Mouse (Mus musculus) stomach, postnatal 0 days (tissue): ENCODE results near the gene C1ql1. TPM values are rescaled to one million over a fixed set of nuclear protein-coding genes. Genes with fewer than 3 reads are reported as not detected.

Experiments
- ATAC-seq: fragments of 200-750 bp; cut with Nextera tagmentation; 2 replicates; pipeline ENCODE4 v1.8.0; 2017; ENCODE audit not compliant: low FRiP score, low TSS enrichment
- DNase-seq: peaks from one replicate; pipeline ENCODE4 v3.0.0-alpha.2; 2016; ENCODE audit warnings: low spot score
- H3K27ac ChIP-seq: fragments of 300-500 bp; sonication (generic); replicated peaks from 2 replicates; pipeline ENCODE4 v1.5.1; 2014; ENCODE audit warnings: mild to moderate bottlenecking, control low read depth
- H3K27me3 ChIP-seq: fragments of 300-500 bp; sonication (generic); 2 replicates; pipeline ENCODE4 v1.6.1; 2014; ENCODE audit warnings: low read length; ENCODE audit not compliant: control insufficient read depth, insufficient read depth
- H3K36me3 ChIP-seq: fragments of 300-500 bp; sonication (generic); 2 replicates; pipeline ENCODE4 v1.6.1; 2014; ENCODE audit warnings: low read length, mixed read lengths; ENCODE audit not compliant: control insufficient read depth, insufficient read depth
- H3K4me1 ChIP-seq: fragments of 300-500 bp; sonication (generic); replicated peaks from 2 replicates; pipeline ENCODE4 v1.6.1; 2014; ENCODE audit warnings: antibody characterized with exemption; ENCODE audit not compliant: control insufficient read depth, insufficient read depth
- H3K4me2 ChIP-seq: fragments of 300-500 bp; sonication (generic); replicated peaks from 2 replicates; pipeline ENCODE4 v1.6.1; 2014; ENCODE audit warnings: low read depth, mild to moderate bottlenecking, control low read depth, moderate library complexity
- H3K4me3 ChIP-seq: fragments of 300-500 bp; sonication (generic); 2 replicates; pipeline ENCODE4 v1.5.1; 2014; ENCODE audit warnings: low read depth, low read length, control low read depth
- H3K9ac ChIP-seq: fragments of 300-500 bp; sonication (generic); 2 replicates; pipeline ENCODE4 v1.6.1; 2014; ENCODE audit warnings: mild to moderate bottlenecking, low read length, control low read depth, mixed read lengths
- H3K9me3 ChIP-seq: fragments of 300-500 bp; sonication (generic); 2 replicates; pipeline ENCODE4 v1.6.1; 2016; ENCODE audit warnings: low read length; ENCODE audit not compliant: control insufficient read depth
- CTCF ChIP-seq: IDR thresholded peaks from 2 replicates; pipeline ENCODE4 v1.5.1; 2016; ENCODE audit warnings: antibody characterized with exemption, low read depth, mild to moderate bottlenecking, moderate library complexity
- EP300 ChIP-seq: optimal IDR thresholded peaks from 2 replicates; pipeline ENCODE3; 2016; ENCODE audit warnings: antibody characterized with exemption
- WGBS: fragments of 180-500 bp; shearing (Covaris S2); extraction: QIAGEN DNeasy Blood & Tissue Kit; methylation state at CpG from one replicate; pipeline ENCODE4 v1.1.7; 2014; 5-methylcytosine and 5-hydroxymethylcytosine counted together
- polyA plus RNA-seq: library from polyadenylated mRNA; unstranded; fragments of >200 nt; fragmentation: Nextera tagmentation; extraction: Ambion mirVana; gene quantifications from 2 replicates; pipeline ENCODE4 v1.2.1, GENCODE M21; 2015

The C1ql1 gene
- polyA plus RNA-seq, 1 experiment from 2014 or later: 1.4 TPM

DNA sequence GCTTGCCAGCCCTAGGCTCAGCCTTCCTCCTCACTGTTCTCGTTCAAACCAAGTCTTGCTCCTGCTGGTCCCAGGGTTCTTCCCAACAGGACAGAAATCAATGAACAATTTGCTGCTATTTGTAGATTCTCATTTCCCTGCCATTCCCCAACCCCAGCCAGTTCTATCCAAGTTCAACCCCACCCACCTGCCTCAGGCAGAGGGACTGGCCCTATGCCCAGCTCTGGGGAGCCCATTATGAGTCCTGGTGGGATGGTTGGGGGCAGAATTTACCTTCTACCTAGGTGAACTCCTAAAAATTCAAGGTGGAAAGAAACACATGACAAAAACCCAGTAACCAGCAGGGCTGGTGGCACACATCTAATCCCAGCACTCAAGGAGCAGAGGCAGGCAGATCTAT, 25.8 kb upstream of the C1ql1 start:
- no peaks in the 10 kb centered on the region for H3K36me3 ChIP-seq
- no peaks in the 10 kb centered on the region for H3K9me3 ChIP-seq
- DNase-seq: no peak
- no peak for ATAC-seq
- 40% methylated on average over 1 of the region's 1 CpGs for WGBS
- no peaks in the 10 kb centered on the region for H3K27me3 ChIP-seq
- H3K4me1 ChIP-seq: no peaks in the 10 kb centered on the region
- H3K4me2 ChIP-seq: no peak overlapping the region
- H3K27ac ChIP-seq: no peak overlapping the region
- TF ChIP-seq CTCF (no peak), EP300 (no peak)
- H3K9ac ChIP-seq: no peak overlapping the region
- no peak overlapping the region for H3K4me3 ChIP-seq

DNA sequence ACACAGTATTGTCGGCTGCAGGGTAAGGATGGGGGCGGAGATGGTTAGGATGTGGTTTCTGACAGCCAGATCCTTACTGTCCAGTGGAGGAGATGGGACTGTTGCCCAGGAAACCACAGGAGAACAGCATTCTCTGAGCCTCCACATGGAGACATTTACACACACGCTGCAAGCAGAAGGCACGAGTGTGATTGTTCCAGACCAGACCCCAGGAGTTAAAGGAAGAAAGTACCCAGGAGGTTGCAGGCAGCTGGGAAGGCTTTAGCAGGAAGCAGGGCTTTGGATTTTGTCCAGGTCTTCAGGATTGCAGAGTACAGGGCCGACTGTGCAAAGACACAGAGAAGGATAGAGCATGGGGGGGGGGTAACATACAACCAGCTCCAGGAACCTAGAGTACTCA, 25.1 kb upstream of the C1ql1 start:
- H3K4me2 ChIP-seq: no peak overlapping the region
- no peak overlapping the region for H3K27ac ChIP-seq
- H3K4me1 ChIP-seq: no peaks in the 10 kb centered on the region
- no peak overlapping the region for H3K4me3 ChIP-seq
- H3K9ac ChIP-seq: no peak overlapping the region
- WGBS: 30% methylated on average over 5 of the region's 5 CpGs
- ATAC-seq (no peak), DNase-seq (no peak)
- no peaks in the 10 kb centered on the region for H3K27me3 ChIP-seq
- TF ChIP-seq EP300 (no peak), CTCF (no peak)
- no peaks in the 10 kb centered on the region for H3K9me3 ChIP-seq
- H3K36me3 ChIP-seq: no peaks in the 10 kb centered on the region

DNA sequence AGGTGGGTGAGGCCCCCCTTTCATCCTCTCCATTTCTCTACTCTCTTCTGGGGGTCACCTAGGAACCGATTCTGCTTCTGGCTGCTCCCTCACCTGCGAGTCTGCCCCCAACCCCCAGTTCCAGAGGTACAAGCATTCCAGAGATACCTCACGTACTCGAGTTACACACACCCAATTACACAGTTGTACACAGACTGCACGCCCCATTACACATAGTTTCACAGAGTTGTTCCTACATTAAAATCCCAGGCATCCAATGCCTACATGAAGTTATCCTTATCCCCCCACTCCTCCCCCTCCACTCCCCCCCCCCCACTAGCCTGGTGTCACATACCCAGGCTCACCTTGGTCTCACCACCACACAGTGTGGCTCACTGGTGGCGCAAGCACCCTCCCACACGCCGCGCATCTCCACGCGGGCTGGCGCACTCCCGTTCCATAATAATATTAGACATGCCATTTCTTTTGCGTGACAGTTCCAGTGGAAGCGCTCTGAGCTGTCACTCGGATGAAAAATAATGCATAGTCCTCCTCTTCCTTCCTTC, 18.1 kb upstream of the C1ql1 start:
- H3K36me3 ChIP-seq: no peaks in the 10 kb centered on the region
- H3K4me3 ChIP-seq: no peak overlapping the region
- ATAC-seq: no peak
- no peak overlapping the region for H3K4me2 ChIP-seq
- no peaks in the 10 kb centered on the region for H3K9me3 ChIP-seq
- H3K27ac ChIP-seq: no peak overlapping the region
- TF ChIP-seq EP300 (no peak), CTCF (no peak)
- no peak overlapping the region for H3K9ac ChIP-seq
- no peaks in the 10 kb centered on the region; the same call in 1 of the 2 replicates for H3K4me1 ChIP-seq
- no peak for DNase-seq
- no peaks in the 10 kb centered on the region for H3K27me3 ChIP-seq
- WGBS: 68% methylated on average over 16 of the region's 16 CpGs

DNA sequence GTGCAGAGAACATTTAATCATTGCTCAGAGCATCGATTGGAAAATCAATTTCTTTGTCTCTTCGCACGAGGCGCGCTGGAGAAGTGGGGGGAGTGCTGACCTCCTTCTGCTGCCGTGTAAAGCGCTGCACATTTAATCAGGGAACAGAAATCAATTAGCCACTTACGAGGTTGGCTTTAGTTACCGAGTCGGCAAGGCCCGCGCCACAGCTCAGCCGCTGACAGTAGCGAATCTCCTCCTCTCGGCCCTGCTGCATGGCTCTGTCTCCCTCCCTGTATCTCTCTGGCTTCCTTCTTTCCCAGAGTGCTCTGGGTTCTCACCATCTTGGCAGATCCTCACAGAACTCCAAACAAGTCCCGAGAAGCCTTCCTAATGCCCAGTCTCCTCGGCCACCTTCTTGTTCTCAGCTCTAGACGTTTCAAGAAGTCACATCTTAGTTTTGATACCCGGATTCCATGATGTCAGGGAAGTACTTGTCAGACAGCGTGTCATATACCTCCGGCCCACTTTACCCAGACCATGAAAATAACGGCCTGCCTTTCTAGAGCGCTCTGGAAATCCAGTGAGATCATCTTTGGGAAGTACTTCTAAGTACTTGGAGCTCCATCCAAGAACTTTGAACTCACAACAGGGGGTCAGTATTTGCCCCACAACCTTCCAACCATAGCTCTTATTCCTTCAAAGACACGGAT, 17.5 kb upstream of the C1ql1 start:
- TF ChIP-seq CTCF (no peak), EP300 (no peak)
- H3K27me3 ChIP-seq: no peaks in the 10 kb centered on the region
- no peaks in the 10 kb centered on the region for H3K36me3 ChIP-seq
- 27% methylated on average over 24 of the region's 24 CpGs for WGBS
- H3K4me1 ChIP-seq: no peaks in the 10 kb centered on the region; the same call in 1 of the 2 replicates
- H3K9me3 ChIP-seq: no peaks in the 10 kb centered on the region
- ATAC-seq: no peak
- no peak for DNase-seq
- H3K9ac ChIP-seq: 0 out of 2 replicates have a peak overlapping the region, but pooled peaks have one; percentile 13
- H3K4me3 ChIP-seq: no peak overlapping the region
- no peak overlapping the region for H3K4me2 ChIP-seq
- no peak overlapping the region for H3K27ac ChIP-seq

DNA sequence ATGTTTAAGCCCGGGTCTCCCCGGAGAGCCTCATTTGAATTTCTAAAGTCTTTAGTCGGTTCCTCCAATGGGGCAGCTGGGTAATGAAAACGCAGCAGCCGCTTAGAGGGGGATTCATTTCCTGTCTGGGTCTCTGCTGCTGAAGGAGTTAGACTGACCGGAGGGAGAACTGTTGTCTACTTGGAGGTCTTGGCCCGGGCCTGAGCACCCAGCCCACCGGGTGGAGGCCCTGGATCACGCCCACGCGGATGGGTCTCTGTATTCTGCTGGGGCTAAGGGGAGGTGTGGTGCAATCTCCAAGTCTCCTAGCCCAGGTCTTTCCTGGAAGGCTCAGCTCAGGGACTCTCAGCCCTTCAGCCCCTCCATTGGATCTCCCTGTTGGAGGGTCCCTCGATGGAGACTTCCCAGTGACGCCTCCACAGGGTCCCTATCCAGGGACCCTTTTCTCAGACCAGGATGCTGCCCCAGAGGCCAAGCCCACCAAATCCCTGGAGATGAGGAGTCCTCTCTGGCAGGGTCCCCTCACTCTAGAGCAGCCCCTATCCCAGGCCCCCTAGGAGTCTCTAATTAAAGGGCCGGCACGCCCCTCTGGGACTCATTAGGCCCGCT, 16.9 kb upstream of the C1ql1 start:
- ATAC-seq (no peak), DNase-seq (no peak)
- no peak overlapping the region for H3K4me2 ChIP-seq
- no peaks in the 10 kb centered on the region; the same call in 1 of the 2 replicates for H3K4me1 ChIP-seq
- no peaks in the 10 kb centered on the region for H3K9me3 ChIP-seq
- H3K27me3 ChIP-seq: no peaks in the 10 kb centered on the region
- no peak overlapping the region for H3K4me3 ChIP-seq
- 0 out of 2 replicates have a peak overlapping the region, but pooled peaks have one; percentile 13 for H3K9ac ChIP-seq
- TF ChIP-seq EP300 (no peak), CTCF (no peak)
- H3K27ac ChIP-seq: no peak overlapping the region
- no peaks in the 10 kb centered on the region for H3K36me3 ChIP-seq
- WGBS: 17% methylated on average over 16 of the region's 16 CpGs

DNA sequence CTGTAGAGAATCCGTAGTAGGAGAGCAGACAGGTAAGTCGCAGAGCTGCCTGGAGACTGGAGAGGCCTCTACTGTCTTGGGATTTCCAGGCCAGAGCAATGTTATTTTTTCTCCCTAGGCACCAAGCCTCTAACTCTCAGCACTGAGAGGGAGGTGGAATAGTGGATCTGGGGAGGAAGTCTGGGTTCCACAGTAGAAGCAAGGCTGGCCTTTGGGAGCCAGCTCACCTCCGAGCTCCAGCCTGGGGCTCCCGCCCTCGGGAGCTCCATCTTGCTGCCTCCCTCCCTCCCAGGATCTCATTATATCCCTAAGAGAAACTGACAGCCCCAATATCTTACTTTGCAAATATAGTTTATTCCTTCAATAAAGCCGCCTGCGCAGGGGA, 16.4 kb upstream of the C1ql1 start:
- DNase-seq: no peak
- no peak for ATAC-seq
- no peak overlapping the region for H3K27ac ChIP-seq
- no peak for TF ChIP-seq CTCF
- no peak overlapping the region for H3K9ac ChIP-seq
- no peaks in the 10 kb centered on the region for H3K36me3 ChIP-seq
- no peaks in the 10 kb centered on the region; the same call in 1 of the 2 replicates for H3K4me1 ChIP-seq
- H3K4me2 ChIP-seq: no peak overlapping the region
- no peaks in the 10 kb centered on the region for H3K9me3 ChIP-seq
- no peaks in the 10 kb centered on the region for H3K27me3 ChIP-seq
- H3K4me3 ChIP-seq: no peak overlapping the region
- WGBS: 39% methylated on average over 7 of the region's 7 CpGs
